Mouse (Mus musculus) MEL (cell line): ENCODE measurements around the gene Tnfrsf25. TPM values are rescaled to one million over a fixed set of nuclear protein-coding genes. Genes with fewer than 3 reads are reported as not detected.

Experiments
- DNase-seq: peaks from one replicate; pipeline ENCODE4 v3.0.0; 2011; ENCODE audit warnings: low read depth, low spot score
- H3K27ac ChIP-seq: 2 replicates; pipeline ENCODE4 v1.5.1; 2012; ENCODE audit warnings: low read depth, mild to moderate bottlenecking, control low read depth, low read length, moderate library complexity; ENCODE audit not compliant: control insufficient read depth
- H3K27me3 ChIP-seq, 2 experiments: fragments of 150-350 bp in 1 of 2; sonication (generic) in 1 of 2; 2 replicates each; pipeline ENCODE4 v1.6.1; 2012; ENCODE audit warnings: low read length in 2 of 2, mild to moderate bottlenecking in 2 of 2, improper control_type of control experiment in 1 of 2, moderate library complexity in 1 of 2; ENCODE audit not compliant: insufficient read depth in 2 of 2, control insufficient read depth in 1 of 2
- H3K36me3 ChIP-seq, 2 experiments: 2 replicates each; pipeline ENCODE4 v1.6.1; 2012 to 2014; ENCODE audit warnings: low read length in 2 of 2, improper control_type of control experiment in 1 of 2, inconsistent platforms in 1 of 2, mild to moderate bottlenecking in 1 of 2; ENCODE audit not compliant: insufficient read depth in 2 of 2, control insufficient read depth in 1 of 2
- H3K4me1 ChIP-seq, 2 experiments: fragments of 150-350 bp in 1 of 2; sonication (generic) in 1 of 2; 2 replicates each; pipeline ENCODE4 v1.6.1; 2012; ENCODE audit warnings: low read length in 2 of 2, improper control_type of control experiment in 1 of 2, mild to moderate bottlenecking in 1 of 2; ENCODE audit not compliant: insufficient read depth in 2 of 2, control insufficient read depth in 1 of 2
- H3K4me3 ChIP-seq, 2 experiments: fragments of 150-350 bp in 1 of 2; sonication (generic) in 1 of 2; 2 replicates each; pipeline ENCODE4 v1.5.1; 2012; ENCODE audit warnings: low read depth in 2 of 2, low read length in 2 of 2, mild to moderate bottlenecking in 2 of 2, moderate library complexity in 2 of 2, control low read depth in 1 of 2, improper control_type of control experiment in 1 of 2; ENCODE audit not compliant: control insufficient read depth in 1 of 2, insufficient read depth in 1 of 2
- H3K79me2 ChIP-seq: 2 replicates; pipeline ENCODE4 v1.6.1; 2012; ENCODE audit warnings: mild to moderate bottlenecking, low read length, moderate library complexity; ENCODE audit not compliant: control insufficient read depth, poor library complexity, insufficient read depth
- H3K9ac ChIP-seq: 2 replicates; pipeline ENCODE4 v1.6.1; 2012; ENCODE audit warnings: low read depth, mild to moderate bottlenecking, control low read depth, low read length, moderate library complexity; ENCODE audit not compliant: control insufficient read depth, poor library complexity, severe bottlenecking
- H3K9me3 ChIP-seq: fragments of 150-350 bp; sonication (generic); replicated peaks from 2 replicates; pipeline ENCODE4 v1.6.1; 2012; ENCODE audit warnings: mild to moderate bottlenecking, low read length, improper control_type of control experiment, moderate library complexity; ENCODE audit not compliant: insufficient read depth
- CTCF ChIP-seq, 3 experiments: IDR thresholded peaks in 2 of 3; conservative IDR thresholded peaks in 1 of 3; 2 replicates each; pipeline ENCODE4 v1.5.1; 2011 to 2012; ENCODE audit warnings: low read length in 3 of 3, low read depth in 2 of 3, mild to moderate bottlenecking in 2 of 3, improper control_type of control experiment in 1 of 3, inconsistent platforms in 1 of 3, mixed read lengths in 1 of 3, moderate library complexity in 1 of 3; ENCODE audit not compliant: control insufficient read depth in 1 of 3, insufficient read depth in 1 of 3, poor library complexity in 1 of 3, severe bottlenecking in 1 of 3
- ETS1 ChIP-seq: IDR thresholded peaks from 2 replicates; pipeline ENCODE4 v1.6.1; 2012; ENCODE audit warnings: low read depth, mild to moderate bottlenecking, inconsistent platforms, low read length, improper control_type of control experiment, moderate library complexity
- GABPA ChIP-seq: IDR thresholded peaks from 2 replicates; pipeline ENCODE4 v1.6.1; 2012; ENCODE audit warnings: low read depth, mild to moderate bottlenecking, inconsistent platforms, low read length, improper control_type of control experiment, moderate library complexity
- GATA1 ChIP-seq: IDR thresholded peaks from 2 replicates; pipeline ENCODE4 v1.6.1; 2011; ENCODE audit warnings: low read depth, low read length, improper control_type of control experiment
- HCFC1 ChIP-seq: IDR thresholded peaks from 2 replicates; pipeline ENCODE4 v1.6.1; 2012; ENCODE audit warnings: low read depth, mild to moderate bottlenecking, inconsistent platforms, low read length, improper control_type of control experiment, moderate library complexity
- KAT2A ChIP-seq: conservative IDR thresholded peaks from 2 replicates; pipeline ENCODE4 v1.6.1; 2012; ENCODE audit warnings: low read depth, low read length, improper control_type of control experiment, inconsistent platforms
- MAX ChIP-seq: IDR thresholded peaks from 2 replicates; pipeline ENCODE4 v1.6.1; 2011; ENCODE audit warnings: low read length, improper control_type of control experiment
- MAZ ChIP-seq: IDR thresholded peaks from 2 replicates; pipeline ENCODE4 v1.6.1; 2012; ENCODE audit warnings: low read depth, mild to moderate bottlenecking, inconsistent platforms, low read length, improper control_type of control experiment
- MEF2A ChIP-seq: IDR thresholded peaks from 2 replicates; pipeline ENCODE4 v1.6.1; 2014; ENCODE audit warnings: low read depth, mild to moderate bottlenecking, inconsistent platforms, low read length, improper control_type of control experiment; ENCODE audit not compliant: poor library complexity, insufficient replicate concordance, severe bottlenecking; ENCODE audit errors: extremely low read depth
- MYB ChIP-seq: IDR thresholded peaks from 2 replicates; pipeline ENCODE4 v1.6.1; 2011; ENCODE audit warnings: mild to moderate bottlenecking, low read depth, low read length, improper control_type of control experiment
- NELFE ChIP-seq: IDR thresholded peaks from 2 replicates; pipeline ENCODE4 v1.6.1; 2011; ENCODE audit warnings: low read depth, low read length, improper control_type of control experiment
- NRF1 ChIP-seq: IDR thresholded peaks from 2 replicates; pipeline ENCODE4 v1.6.1; 2014; ENCODE audit warnings: low read depth, mild to moderate bottlenecking, inconsistent platforms, low read length, improper control_type of control experiment, moderate library complexity; ENCODE audit not compliant: poor library complexity, insufficient read depth, severe bottlenecking
- RAD21 ChIP-seq: IDR thresholded peaks from 2 replicates; pipeline ENCODE4 v1.6.1; 2011; ENCODE audit warnings: mild to moderate bottlenecking, low read depth, low read length, improper control_type of control experiment
- RCOR1 ChIP-seq: IDR thresholded peaks from 2 replicates; pipeline ENCODE4 v1.6.1; 2012; ENCODE audit warnings: low read depth, mild to moderate bottlenecking, inconsistent platforms, low read length, improper control_type of control experiment
- SIN3A ChIP-seq: IDR thresholded peaks from 2 replicates; pipeline ENCODE4 v1.6.1; 2012; ENCODE audit warnings: low read length, improper control_type of control experiment, inconsistent platforms
- SMC3 ChIP-seq: IDR thresholded peaks from 2 replicates; pipeline ENCODE4 v1.6.1; 2011; ENCODE audit warnings: low read depth, low read length, improper control_type of control experiment
- TAL1 ChIP-seq: IDR thresholded peaks from 2 replicates; pipeline ENCODE4 v1.6.1; 2012; ENCODE audit warnings: mild to moderate bottlenecking, inconsistent platforms, low read length, moderate library complexity, mixed read lengths
- TBP ChIP-seq: IDR thresholded peaks from 2 replicates; pipeline ENCODE4 v1.8.0; 2011; ENCODE audit warnings: low read depth, low read length, improper control_type of control experiment
- ZC3H11A ChIP-seq: IDR thresholded peaks from 2 replicates; pipeline ENCODE4 v1.6.1; 2012; ENCODE audit warnings: low read depth, mild to moderate bottlenecking, inconsistent platforms, low read length, improper control_type of control experiment
- ZKSCAN1 ChIP-seq: IDR thresholded peaks from 2 replicates; pipeline ENCODE4 v1.6.1; 2012; ENCODE audit warnings: low read depth, mild to moderate bottlenecking, inconsistent platforms, low read length, improper control_type of control experiment, moderate library complexity
- ZMIZ1 ChIP-seq: IDR thresholded peaks from 2 replicates; pipeline ENCODE4 v1.6.1; 2012; ENCODE audit warnings: low read depth, mild to moderate bottlenecking, inconsistent platforms, low read length, improper control_type of control experiment, moderate library complexity
- ZNF384 ChIP-seq: IDR thresholded peaks from 2 replicates; pipeline ENCODE4 v1.6.1; 2012; ENCODE audit warnings: low read depth, mild to moderate bottlenecking, inconsistent platforms, low read length, improper control_type of control experiment
- polyA plus RNA-seq, 2 experiments: library from polyadenylated mRNA; stranded (reverse) in 1 of 2; unstranded in 1 of 2; fragments of >175 nt in 1 of 2; fragments of >200 nt in 1 of 2; gene quantifications; 2 replicates each; pipeline versions ENCODE4 v1.2.1 to v1.2.4; 2012; ENCODE audit warnings: low replicate concordance in 2 of 2, low read depth in 1 of 2; ENCODE audit not compliant: insufficient read length in 2 of 2, insufficient read depth in 1 of 2, missing spikeins in 1 of 2
- total RNA-seq: library from RNA; depleted of rRNA; stranded (reverse); fragments of 300-350 nt; gene quantifications from 2 replicates; pipeline ENCODE4 v1.2.3, GENCODE M21; 2012

Tnfrsf25 gene
- total and polyA plus RNA-seq, 3 experiments, result 0.97 to 1.1 TPM; not detected in 1

- H3K9ac ChIP-seq, result no peak overlapping the region
- no peak for TF ChIP-seq ZKSCAN1
- TF ChIP-seq MEF2A, result no peak
- no peak for TF ChIP-seq SIN3A
- TF ChIP-seq MYB, result no peak
- TF ChIP-seq NELFE, result no peak
- TF ChIP-seq GATA1, result no peak
- TF ChIP-seq HCFC1, result no peak
- no peak for TF ChIP-seq RAD21
- TF ChIP-seq TBP, result no peak
- TF ChIP-seq GABPA, result no peak
- no peak for TF ChIP-seq ETS1
- no peak for TF ChIP-seq SMC3
- TF ChIP-seq RCOR1, result no peak
- no peak for TF ChIP-seq TAL1
- TF ChIP-seq MAZ, result no peak
- no peak for TF ChIP-seq MAX
- no peak for TF ChIP-seq ZC3H11A
- TF ChIP-seq ZNF384, result no peak
- no peak for TF ChIP-seq KAT2A
- TF ChIP-seq, all 39 proteins: peak for 0
- Histone ChIP-seq H3K36me3 (no peaks in the 10 kb centered on the region; a peak in 1 of 4 replicates), H3K27ac (no peak overlapping the region), H3K4me1 (peaks cover 0 to 4% of the 10 kb centered on the region in 2 experiments; a peak in 2 of 4 replicates), H3K4me3 (no peak overlapping the region), H3K27me3 (no peaks in the 10 kb centered on the region), H3K79me2 (no peaks in the 10 kb centered on the region; the same call in 1 of the 2 replicates), H3K9me3 (no peaks in the 10 kb centered on the region)
- DNase-seq, result no peak
Measured at GRCm38 (mm10) chr4:152133213-152133612, 17.5 kb downstream of the Tnfrsf25 start.

DNA sequence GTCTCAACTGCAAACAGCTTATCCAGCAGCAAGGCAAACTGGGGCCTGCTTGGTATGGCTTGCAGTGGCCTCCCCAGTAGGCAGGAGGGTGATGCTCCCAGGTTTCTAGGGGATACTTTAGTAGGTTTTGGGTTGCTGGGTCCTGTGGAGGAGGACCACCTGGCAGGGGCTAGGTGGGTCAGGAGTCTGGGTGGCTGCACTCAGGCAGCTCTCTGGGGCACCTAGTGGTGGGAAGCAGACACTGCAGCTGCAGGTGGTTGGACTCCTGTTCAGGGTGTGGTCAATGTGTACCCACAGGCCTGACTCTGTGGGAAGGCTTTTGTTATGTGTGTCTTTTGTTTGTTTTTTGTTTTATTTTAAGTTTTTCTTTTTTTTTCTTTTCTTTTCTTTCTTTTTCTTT lies 18.8 kb downstream of the Tnfrsf25 start:
- Histone ChIP-seq H3K79me2 (no peaks in the 10 kb centered on the region; the same call in 1 of the 2 replicates), H3K9ac (no peak overlapping the region), H3K27ac (no peak overlapping the region), H3K4me3 (no peak overlapping the region), H3K4me1 (peaks cover 0 to 9% of the 10 kb centered on the region in 2 experiments; a peak in 2 of 4 replicates), H3K9me3 (no peaks in the 10 kb centered on the region), H3K36me3 (no peaks in the 10 kb centered on the region; a peak in 1 of 4 replicates), H3K27me3 (no peaks in the 10 kb centered on the region)
- DNase-seq, result peak; percentile 61
- TF ChIP-seq SMC3, result peak; percentile 27; the same call in 1 of the 2 replicates
- TF ChIP-seq RAD21, result peak; percentile 43
- no peak for TF ChIP-seq ZKSCAN1
- TF ChIP-seq CTCF (IDR thresholded peaks at IDR 0.05 in 2 of 3, conservative IDR thresholded peaks at IDR 0.05 in 1 of 3; ENCODE audit: control insufficient read depth in 1 of 3, insufficient read depth in 1 of 3, low read depth in 2 of 3, low read length in 3 of 3, poor library complexity in 1 of 3, severe bottlenecking in 1 of 3), result peak; percentile 77 to 96 (median 79)
- no peak for TF ChIP-seq ZMIZ1
- TF ChIP-seq NRF1, result no peak
